Mouse (Mus musculus) retina, postnatal 1 day (tissue): Measurements from ENCODE around the gene Mpz.

Experiments used
- DNase-seq: peaks from one replicate; pipeline ENCODE4 v3.0.0-alpha.2; 2012

Gene Mpz

DNA sequence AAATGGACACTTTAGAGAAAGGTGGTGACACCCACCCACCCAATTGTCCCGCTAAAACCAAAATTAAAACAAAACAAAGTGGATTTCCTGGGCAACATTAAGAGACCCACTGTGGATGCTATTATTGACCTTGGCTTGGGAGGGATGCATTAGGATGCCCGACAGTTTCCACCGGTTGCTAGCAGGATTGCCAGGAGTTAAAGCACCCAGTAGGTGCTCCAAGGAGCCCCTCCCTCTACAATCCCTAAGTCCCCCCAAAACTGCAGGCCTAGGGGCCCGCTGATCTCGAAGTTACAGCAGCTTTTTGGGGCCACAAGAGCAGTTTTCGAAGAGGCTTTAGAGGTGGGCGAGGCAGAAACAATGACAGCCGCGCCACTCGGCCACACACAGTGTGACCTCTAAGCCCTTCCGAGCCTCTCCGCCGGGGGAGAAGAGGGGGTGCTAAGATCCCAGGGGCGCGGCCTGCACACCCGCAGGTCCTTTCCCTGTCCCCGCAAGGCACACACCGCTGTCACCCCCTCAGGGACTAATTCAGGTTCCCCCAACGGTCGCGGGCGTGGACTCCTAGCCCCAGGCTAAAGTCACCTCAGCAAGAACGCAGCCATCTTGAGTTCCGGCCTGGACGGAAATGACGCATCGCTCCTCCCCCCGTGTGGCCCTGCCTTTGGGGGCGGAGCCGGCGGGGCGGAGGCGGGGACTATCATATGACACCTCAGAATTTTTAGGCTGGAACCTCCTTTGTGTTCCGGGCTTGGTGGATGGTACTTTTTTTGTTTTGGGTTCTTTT lies at the start of gene Mpz, which contains the start of gene Sdhc:
TSS of gene Mpz (plus strand) at position 738 of the 787 bp plus-strand sequence.
TSS of gene Sdhc (minus strand) at position 630 of the 787 bp plus-strand sequence.
- peak; percentile 95 for DNase-seq

DNA sequence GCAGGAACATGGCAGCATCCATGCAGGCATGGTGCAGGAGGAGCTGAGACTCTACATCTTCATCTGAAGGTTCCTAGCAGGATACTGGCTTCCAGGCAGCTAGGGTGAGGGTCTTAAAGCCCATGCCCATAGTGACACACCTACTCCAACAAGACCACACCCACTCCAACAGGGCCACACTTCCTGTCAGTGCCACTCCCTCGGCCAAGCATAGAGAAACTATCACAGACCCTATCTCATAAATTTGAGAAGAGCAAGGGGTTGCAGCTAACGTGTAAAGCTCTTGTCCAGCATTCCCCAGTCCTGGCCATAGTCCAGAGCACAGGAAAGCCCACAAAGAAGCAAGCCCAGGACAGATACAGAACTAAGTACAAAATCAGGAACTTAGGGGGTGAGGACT lies 49.5 kb upstream of the Mpz start:
- DNase-seq: no peak

DNA sequence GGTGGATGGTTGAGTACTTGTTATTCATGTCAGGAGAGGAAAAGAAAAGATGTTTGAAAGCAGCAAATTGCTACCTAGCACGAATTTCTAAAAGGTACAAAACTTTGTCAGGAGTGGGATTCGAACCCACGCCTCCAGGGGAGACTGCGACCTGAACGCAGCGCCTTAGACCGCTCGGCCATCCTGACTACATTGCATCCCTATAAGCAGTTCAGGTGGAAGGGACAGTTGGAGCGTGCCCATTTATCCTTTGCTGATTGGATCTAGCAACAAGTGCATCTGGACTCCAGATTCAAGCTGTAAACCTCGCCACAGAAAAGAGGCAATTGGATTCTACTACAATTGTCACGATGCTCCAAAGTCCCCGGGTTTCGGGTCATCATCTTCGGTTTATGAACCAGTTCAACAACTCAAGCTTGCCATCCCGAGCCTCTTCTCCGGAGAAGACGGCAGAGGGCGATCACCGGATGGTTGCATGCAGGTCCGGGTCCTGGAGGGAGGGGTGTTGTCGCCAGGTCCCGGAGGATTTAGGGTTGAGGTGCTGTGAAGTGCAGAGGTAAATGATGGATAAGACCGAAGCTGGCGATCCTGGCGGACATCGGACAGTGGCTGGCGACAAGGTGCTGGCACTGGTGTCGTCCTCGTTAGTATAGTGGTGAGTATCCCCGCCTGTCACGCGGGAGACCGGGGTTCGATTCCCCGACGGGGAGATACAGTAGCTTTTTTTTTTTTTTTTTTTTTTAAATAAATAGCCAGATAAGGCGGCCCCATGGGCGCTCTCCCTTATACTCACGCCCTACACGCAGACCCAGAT lies 48.6 kb upstream of the Mpz start:
- DNase-seq: peak; percentile 91

DNA sequence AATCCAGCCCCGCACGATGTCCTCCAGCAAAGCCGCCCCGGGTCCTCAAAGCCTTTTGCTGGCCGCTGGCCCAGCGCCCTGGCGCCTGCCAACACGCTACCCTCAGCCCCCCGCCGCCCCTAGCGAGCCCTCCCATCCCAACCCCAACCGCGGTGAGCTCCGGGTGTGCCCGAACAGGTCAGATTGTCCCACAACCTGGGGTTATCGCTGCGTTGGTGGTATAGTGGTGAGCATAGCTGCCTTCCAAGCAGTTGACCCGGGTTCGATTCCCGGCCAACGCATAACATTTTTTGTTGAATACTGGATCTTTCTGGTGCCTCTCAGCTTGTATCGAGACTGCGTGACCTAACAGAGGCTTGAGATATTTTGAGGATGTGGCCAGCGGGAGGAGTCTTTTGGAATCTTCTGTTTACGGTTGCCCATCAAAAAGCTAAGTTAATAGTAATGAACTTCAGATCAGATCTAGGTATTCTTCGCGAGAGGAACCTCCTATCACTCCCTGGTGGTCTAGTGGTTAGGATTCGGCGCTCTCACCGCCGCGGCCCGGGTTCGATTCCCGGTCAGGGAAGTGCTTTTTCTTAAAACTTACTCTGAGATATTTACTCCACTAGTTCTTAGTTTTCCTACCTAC lies 47.8 kb upstream of the Mpz start:
- peak; percentile 90 for DNase-seq

DNA sequence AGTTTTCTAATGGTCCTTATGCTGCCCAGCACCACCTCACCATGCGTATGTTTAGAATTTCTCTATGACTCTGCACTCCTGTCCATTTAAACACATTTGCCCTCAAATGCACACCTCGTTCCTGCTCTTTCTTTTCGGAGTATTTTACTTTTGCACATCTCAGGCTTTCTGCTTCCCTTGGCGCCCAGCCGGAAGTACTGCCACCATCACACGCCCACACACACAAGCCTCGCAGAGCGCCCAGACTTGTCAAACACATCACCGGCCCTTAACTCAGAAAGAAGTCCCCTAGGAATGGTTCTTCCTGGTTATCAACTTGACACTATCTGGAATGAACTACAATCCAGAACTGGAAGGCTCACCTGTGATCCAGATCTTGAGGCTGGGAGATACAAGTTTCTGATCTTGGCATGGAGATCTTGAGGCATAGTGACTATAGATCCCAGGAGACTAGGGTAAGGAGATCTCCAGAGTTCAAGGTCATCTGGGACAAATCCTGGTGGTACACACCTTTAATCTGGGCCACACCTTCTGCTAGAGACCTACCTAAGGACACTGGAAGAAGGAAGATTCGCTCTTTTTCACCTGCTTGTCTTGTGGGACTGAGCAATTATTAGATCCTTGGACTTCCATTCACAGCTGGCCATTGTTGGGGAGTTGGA lies 47.2 kb upstream of the Mpz start:
- DNase-seq: no peak

DNA sequence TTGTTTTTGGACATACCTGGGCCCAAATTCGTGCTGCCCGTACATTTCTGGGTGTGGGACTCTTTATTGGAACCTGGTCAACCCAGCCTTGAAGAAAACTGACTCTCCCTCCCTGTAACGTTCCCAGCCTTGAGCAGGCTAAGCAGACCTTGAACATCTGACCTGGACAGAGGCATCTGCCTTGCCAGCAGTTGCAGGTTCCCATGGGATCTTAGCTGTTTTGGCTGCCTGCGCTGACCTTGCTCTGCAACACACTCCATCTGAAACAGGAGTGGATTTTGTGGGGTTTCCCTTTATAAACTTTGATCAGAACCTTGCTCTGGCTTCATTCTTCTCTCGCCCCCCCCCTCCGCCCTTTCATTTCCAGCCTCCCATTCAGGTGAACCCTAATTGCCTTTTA lies 45.3 kb upstream of the Mpz start:
- DNase-seq: no peak

DNA sequence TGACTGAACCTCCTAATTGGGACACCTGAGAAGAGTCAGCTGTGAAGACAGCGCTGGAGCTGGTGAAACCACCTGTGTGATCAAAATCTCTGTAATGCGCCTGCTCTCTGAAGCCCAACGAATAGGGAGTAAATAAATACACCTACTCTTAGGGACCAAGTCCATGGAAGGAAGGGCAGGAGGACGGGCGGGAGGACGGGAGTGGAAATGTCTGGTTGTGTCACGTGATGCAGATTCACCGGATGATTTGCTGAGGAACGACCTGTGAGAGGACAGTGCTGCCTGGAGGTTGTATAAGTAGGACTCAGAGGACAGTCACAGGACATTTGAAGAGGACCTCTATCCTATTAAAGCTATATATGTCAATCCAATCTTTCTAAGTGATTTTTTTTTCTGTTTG lies 40.9 kb upstream of the Mpz start:
- DNase-seq: no peak

DNA sequence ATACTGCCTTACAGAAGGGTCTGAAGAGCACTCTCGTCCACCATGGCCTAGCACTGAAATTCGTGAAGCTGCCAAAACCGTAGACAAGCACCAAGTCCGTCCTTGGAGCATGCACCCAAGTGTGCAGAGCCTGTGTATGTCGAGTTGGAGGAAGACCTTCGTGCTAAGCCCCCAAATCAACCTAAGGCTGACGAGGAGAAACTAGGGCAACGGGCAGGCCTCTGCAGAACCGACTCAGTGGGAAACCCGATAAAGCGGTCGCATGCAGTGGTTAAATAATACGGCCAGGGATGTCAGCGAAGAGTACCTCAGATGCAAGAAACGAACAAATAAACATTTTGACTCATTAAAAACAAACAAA lies 39.9 kb upstream of the Mpz start:
- DNase-seq: no peak

DNA sequence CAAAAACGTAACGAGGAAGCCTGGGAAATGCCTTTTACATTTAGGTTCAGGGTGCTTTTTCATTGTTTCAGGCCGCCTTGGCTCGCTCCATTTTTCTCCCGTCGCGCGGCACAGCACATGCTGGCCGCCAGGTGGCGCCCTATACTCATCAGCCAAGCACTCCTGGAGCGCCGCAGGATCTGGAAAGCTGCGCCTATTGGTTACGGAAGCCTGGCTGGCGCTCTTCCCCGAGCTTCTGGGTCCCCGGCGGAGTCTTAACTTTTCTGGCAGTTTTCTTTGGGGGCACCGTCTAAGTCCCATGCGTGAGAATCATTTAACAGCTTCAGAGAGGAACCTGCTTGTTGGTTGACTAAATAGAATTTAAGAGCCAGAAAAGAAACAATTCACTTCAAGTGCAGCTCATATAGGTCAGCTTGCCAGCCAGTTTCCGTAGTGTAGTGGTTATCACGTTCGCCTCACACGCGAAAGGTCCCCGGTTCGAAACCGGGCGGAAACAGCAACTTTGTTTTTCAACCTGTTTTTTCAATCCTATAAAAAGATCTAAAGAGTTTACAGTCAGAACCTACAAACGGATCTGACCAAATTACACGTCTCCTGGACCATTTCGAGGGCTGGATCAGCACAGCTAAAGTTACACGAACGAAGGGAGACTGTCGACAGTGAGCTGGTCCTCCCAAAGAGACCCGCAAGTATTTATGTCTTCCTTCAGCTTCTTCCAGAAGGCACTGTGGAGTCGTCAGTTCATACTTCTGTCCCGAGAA lies 39.3 kb upstream of the Mpz start:
- peak; percentile 97 for DNase-seq

DNA sequence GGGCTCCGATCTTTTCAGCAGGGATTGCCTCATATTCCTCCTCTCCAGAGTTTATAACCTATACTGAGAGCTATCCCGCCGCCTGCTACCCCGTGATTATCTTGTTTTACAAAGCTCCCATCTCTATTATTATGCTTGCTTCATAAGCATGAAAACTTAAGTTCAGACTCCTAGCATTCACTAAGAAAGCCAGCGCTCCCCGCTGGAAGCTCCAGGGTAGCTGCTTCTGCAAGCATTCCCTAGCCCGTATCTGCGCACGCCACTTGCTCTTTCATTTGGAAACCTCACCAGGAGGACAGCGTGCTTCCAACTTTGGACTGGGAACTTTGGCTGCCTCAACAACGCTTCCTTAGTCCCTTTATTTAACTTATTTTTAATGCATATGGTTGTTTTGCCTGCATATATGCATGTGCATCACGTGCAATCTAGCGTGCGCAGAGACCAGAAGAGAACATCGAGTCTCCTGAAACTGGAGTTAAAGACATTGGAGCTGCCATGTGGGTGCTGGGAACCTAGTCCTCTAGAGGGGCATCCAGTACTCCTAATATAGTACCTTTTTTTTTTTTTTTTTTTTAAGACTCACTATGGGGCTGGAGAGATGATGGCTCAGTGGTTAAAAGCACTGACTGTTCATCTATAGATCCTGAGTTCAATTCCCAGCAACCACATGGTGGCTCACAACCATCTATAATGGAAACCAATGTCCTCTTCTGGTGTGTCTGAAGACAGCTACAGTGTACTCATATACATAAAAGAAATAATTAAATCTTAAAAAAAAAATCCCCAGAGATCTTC lies 38.5 kb upstream of the Mpz start:
- no peak for DNase-seq

DNA sequence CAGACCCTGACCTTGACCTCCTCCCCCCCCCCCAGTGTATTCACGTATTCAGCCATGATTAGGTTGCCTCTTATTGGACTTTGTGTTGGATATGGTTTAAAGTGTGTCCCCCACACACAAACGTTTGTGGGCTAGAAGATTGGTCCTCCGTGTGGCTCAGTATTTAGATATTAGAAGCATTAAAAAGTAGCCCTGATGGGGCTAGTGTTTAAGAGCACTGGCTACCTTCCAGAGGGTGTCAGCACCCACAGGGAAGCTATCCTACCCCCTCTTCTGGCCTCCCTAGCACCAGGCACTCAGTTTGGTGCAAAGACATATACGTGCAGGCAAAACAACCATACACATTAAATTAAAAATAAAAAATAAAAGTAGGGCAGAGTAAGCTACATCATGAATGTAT lies 37.5 kb upstream of the Mpz start:
- DNase-seq: no peak

DNA sequence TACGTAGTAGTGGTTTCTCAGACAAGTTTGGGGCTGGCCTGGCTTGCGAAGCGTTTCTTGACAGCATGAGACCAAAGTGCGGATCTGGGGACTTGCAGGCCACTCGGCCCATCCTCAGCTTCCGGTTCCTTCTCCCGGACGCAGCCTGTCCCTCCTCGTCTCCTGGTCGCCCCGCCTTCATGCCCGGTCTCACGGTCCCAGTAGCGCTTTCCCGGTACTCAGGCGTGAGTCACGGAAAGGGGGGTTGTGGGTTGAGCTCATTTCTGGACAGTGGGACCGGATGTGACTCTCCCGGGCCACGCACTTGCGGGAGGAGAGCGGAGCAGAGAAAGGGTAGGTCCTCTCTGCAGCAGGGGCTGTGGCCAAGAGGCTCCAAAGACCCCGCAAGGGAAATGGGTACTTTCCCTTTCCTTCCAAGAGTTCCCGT lies 36.6 kb upstream of the Mpz start, which contains the start of gene Cfap126:
TSS of gene Cfap126 (plus strand) at position 46 of the 427 bp plus-strand sequence.
- DNase-seq: peak; percentile 82

DNA sequence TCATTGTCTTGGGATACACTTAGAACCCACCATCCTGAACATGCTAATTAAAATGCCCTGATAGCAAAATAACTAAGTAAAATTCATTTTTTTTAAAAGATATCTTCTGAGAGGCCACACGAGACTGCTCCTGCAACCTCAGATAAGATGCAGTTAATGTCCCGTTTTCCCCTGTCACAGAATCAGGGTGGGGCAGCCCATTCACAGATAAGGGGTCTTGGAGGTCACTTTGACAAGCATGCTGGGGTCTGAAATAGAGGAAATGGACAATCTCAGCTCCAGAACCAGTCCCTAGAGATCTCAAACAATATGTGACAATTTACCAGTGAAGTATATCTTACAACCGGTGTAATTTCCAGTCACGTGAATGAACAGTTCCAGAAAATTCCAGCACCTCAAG lies 34.2 kb upstream of the Mpz start:
- no peak for DNase-seq

DNA sequence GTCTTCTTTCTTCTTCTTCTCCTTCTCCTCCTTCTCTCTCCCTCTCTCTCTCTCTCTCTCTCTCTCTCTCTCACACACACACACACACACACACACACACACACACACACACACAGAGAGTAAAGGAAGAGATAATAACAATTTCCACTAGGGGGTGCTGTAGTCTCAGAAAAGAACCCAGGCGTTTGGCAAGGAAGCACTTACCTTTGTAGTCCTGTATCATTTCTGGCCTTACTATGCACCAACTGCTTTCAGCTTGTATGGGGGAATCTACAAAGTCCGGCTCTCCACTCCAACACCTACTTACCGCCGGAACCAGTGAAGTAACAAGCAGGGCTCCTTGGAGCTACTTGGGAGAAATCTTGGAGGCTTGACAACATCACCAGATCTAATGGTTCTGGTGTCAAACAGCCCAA lies 32.2 kb upstream of the Mpz start:
- peak; percentile 92 for DNase-seq

DNA sequence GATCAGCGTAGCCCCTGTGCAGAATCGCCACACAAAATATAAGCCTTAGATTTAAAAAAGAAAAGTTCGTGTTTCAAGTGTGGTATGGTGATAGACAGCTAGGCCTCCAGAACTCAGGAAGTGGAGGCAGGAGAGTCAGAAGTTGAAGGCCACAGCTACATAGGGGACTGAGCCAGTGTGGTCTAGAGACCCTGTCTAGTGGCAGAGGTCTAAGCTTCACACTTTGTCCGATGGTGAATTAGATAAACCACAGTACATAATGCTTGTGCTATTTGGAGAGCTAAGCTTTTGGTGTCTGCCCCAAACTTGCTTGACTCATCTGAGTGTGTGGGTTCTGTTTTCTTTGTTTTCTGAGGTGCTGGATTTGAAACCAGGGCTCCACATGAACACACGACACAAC lies 31.5 kb upstream of the Mpz start:
- no peak for DNase-seq

DNA sequence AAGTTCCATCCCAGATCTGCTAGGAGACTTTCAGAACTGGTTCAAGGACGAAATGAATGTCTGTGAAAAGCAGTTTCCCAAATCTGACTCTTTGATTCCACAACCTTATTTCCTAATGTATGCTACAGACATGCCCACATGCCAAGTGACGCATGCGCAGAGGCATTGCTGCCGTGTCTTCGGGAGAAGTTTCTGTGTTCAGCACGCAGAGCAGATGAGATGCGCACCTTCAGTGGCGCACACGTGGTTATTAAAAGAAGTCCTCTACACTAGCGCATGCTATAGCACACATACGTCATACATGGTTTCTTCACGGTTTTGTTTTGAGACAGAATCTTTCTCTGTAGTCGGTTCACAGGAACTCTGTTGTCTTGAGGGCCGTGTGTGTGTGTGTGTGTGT lies 31.1 kb upstream of the Mpz start:
- no peak for DNase-seq

DNA sequence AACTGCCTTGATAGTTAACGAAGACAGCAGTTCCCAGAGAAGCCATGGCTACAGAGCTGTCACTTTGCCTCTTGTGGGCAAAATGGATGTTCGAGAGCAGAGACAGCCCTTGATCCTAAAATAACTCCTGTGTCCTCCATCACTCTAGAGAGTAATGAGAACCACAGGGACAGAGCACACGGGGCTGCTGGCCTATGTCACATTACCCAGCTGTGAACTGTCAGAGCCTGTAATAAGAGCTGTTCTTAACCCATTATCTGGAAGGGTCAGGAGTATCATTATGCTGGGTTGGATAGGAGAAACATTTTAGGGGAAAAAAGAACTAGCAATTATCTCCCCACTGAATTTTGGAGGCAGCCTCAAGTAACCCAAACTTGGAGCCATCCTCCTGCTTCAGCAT lies 29.6 kb upstream of the Mpz start:
- no peak for DNase-seq

DNA sequence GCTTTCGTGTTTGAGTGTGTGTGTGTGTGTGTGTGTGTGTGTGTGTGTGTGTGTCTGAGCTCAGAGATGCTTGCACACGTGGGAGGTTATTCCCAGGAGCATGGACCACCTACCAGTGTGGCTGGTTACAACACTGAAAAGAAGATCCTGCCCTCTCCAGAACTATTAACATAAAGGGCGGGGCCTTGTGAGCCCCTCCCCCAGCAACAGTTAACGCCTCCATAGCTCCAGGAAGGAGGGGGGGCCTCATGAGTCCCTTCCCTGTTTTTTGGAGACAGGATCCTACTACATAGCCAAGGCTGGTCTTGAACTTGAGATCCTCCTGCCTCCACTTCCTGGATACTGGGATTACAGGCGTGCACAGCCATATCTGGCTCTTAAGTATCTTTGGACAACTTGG lies 28.7 kb upstream of the Mpz start:
- no peak for DNase-seq

DNA sequence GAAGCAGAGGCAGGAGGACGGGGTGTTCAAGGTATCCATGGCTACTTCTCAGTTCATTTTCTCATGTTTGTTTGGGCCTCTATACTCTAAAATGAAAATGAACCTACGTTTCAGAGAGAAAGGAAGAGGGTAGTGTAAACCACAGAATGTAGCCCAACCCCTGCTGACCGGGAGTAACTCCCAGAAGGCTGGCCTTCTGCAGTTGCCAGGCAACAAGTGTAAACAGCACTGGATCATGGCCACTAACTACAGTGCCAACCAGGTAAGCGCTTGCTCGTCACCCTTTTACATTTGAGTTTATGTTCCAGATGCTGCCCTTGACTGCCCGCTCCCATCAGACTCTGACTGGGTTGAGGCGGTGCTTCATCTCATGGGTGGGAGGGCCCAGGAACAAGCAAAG lies 27.6 kb upstream of the Mpz start:
- no peak for DNase-seq

DNA sequence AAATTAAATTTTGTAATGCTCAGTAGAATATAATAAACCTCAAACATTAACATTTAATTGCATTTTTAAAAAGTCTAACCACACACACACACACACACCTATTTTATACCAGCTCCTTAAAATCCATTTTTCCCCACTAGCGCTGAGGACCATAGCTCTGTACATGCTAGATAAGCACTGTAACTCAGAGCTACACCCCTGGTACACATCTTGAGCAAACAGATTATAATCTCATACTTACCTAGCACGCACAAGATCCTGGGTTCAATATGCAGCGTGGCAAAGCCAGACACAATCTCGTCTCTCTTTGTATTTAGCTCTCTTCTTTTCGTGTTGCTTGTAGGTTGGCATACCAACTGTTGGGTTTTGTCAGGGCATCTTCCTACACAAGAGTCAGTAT lies 26.1 kb upstream of the Mpz start:
- no peak for DNase-seq

DNA sequence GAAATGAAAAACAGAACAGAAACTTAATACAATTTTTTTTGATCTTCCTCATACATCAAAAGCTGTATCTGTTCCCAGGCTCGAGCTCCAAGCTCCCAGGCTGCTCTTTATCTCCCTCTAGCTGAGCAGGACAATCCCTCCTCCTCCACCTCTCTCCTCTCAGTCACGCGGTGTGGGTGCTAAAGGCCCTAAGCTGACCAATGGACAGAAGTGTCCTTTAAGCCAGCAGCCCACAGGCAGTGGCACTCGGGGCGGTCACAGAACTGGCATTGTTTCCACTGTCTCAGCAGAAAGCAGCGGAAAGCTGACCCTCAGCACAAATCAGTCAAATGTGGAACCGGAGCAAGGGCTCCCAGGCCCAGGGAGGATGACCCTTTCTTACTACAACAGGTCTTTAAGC lies 21.3 kb upstream of the Mpz start:
- DNase-seq: no peak

DNA sequence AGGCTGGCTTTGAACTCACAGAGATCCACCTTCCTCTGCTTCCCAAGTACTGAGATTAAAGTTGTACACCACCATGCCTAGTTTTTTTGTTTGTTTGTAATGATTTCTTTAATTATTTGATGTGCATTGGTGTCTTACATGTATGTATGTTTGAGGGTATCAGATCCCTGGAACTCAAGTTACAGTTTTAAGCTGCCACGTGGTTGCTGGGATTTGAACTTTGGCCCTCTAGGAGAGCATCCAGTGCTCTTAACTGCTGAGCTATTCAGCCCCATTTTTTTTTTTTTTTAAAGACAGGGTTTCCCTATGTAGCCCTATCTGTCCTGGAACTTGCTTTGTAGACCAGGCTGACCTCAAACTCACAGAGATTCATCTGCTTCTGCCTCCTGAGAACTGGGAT lies 19.5 kb upstream of the Mpz start:
- DNase-seq: no peak
